Mouse (Mus musculus) CD4-positive, CD25-positive, alpha-beta regulatory T cell (primary cell): ENCODE data around the gene Cpb2. TPM values are rescaled to one million over a fixed set of nuclear protein-coding genes. Genes with fewer than 3 reads are reported as not detected.

ENCODE experiments used
- polyA plus RNA-seq: library from polyadenylated mRNA; unstranded; fragments of 100-300 nt; shearing (Covaris generic); gene quantifications from one replicate; pipeline ENCODE4 v1.2.1, GENCODE M21; 2017

Gene Cpb2
- polyA plus RNA-seq = not detected

DNA sequence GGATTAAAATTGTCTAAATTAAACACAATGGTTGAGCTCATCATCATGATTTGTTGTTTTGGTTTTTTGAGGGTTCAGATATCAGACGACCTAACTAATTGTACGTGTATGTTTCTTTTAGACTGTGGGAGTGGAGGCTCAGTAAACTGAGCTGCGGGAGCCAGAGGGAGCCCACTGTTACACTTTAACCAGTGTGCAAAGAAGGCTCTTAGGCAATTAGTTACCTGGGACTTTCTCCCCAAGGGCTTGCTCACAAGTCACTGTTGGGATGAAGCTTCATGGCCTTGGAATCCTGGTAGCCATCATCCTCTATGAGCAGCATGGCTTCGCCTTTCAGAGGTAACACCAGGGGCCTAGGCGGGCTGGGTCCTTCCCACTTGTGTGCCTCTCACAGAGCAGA, at the start of gene Cpb2:
Cpb2 (plus strand) TSS at position 201 of the 400 bp plus-strand sequence.

DNA sequence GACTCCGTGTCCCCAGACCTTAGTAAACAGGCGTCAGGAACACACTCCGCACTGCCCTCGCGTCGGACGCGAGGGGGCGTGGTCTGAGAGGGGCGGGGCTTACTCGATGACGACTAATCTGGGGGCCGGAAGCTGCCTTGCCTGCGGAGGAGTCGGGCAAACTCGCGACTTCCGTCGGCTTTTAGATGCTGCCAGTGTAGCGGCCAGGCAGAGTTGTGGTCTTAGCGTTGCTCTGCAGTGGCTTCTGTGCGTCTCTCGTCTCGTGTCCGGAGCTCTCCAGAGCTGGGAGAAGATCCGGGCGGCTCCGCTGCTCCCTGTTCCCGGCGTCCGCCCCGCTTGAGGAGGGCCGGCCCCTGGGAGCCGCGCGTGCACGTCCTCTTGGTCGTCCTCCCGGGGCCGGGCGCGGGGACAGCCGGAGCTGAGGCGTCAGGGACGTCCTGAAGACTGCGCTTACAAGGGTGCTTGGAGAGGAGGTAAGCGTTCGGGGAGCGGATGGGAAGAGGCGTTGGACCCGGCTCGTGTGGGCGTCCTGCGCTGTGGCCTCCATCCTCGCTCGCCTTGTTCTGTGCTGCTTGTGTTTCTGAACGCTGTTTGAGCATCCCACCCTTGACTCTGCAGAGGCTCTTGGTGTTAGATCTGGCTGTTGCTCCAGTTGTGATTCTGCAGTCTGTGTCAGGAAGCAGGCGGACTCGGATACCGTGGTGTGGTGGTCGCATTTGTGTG, 42.3 kb downstream of the Cpb2 start, which contains the start of gene Zc3h13:
Zc3h13 (plus strand) TSS at position 181 of the 723 bp plus-strand sequence.

Other genes with a start within 250 kb of the Cpb2 start
- gene Rubcnl, start 226.3 kb upstream of the Cpb2 start, polyA plus RNA-seq = 0.42 TPM
- gene Lrrc63, start 111.4 kb upstream of the Cpb2 start, polyA plus RNA-seq = 0.12 TPM
- gene Lcp1, start 111.2 kb upstream of the Cpb2 start, polyA plus RNA-seq = 1,093 TPM
- 37.5 TPM for gene Zc3h13, start 42.1 kb downstream of the Cpb2 start, polyA plus RNA-seq
- 0.77 TPM for gene Siah3, start 213.7 kb downstream of the Cpb2 start, polyA plus RNA-seq